Mouse (Mus musculus) testis, adult 10 weeks (tissue): ENCODE measurements around the gene Nudt10. TPM values are rescaled to one million over a fixed set of nuclear protein-coding genes. Genes with fewer than 3 reads are reported as not detected.

Source experiments
- polyA plus RNA-seq: library from polyadenylated mRNA; stranded (reverse); fragments of 350-450 nt; fragmentation: Illumina TruSeq; extraction: RNeasy Lipid Tissue Mini Kit (QIAGEN cat#74804); gene quantifications from one replicate; pipeline ENCODE4 v1.2.3, GENCODE M21; 2014; ENCODE audit warnings: low read depth, low replicate concordance

The Nudt10 gene
- polyA plus RNA-seq = 4.7 TPM

GRCm38 (mm10) chrX:6172823-6173640, at the start of gene Nudt10:
Nudt10 (minus strand) TSS chrX:6173015.

Other genes starting within 250 kb of the Nudt10 start
- 3.9 TPM for gene Nudt11, start 125.6 kb downstream of the Nudt10 start, polyA plus RNA-seq
- gene AU022751, start 89.6 kb downstream of the Nudt10 start, polyA plus RNA-seq = 0.73 TPM
- not detected for gene Bmp15, start 147.7 kb upstream of the Nudt10 start, polyA plus RNA-seq
- 0.98 TPM for gene Shroom4, start 226.8 kb upstream of the Nudt10 start, polyA plus RNA-seq